Mouse (Mus musculus): ENCODE data around the gene Abi3bp. TPM values are rescaled to one million over a fixed set of nuclear protein-coding genes. Genes with fewer than 3 reads are reported as not detected.
A peak's percentile ranks its signal among the peaks of the same experiment; 100 is the strongest.

The Abi3bp gene
- polyA plus RNA-seq, 1 experiment = not detected

DNA sequence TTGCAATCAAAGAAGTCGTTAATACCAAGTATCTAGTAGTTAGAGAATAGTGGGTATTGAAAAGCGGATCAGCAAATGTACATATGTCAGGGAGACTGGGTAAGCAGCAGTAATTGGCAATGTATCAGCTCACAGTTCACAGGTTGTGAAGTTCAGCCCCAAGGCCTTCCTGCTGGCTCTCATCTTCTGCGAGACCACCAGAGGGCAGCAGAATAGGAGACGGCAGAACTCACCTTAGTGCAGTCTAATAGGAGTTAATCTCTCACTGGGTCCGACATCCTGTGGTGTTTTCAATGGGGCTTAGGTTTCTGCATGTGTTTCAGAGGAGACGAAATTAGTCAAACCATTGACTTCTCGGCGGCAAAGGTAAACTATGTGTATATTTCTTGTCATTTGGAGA lies 46.7 kb downstream of the Abi3bp start:
- H3K36me3 ChIP-seq (ENCODE audit: control insufficient read depth, insufficient read depth, low read length, poor library complexity, severe bottlenecking) = no peaks in the 10 kb centered on the region
- no peak for TF ChIP-seq POLR2A (IDR thresholded peaks at IDR 0.05; ENCODE audit: insufficient read depth, low read length)
- peak; percentile 66 for TF ChIP-seq CTCF (IDR thresholded peaks at IDR 0.05; ENCODE audit: low read depth, low read length)
- no peaks in the 10 kb centered on the region for H3K9me3 ChIP-seq (replicated peaks; ENCODE audit: control insufficient read depth, insufficient read depth, low read length, poor library complexity, severe bottlenecking)
- no peaks in the 10 kb centered on the region; the same call in 1 of the 2 replicates for H3K27me3 ChIP-seq (ENCODE audit: control insufficient read depth, insufficient read depth, low read length, poor library complexity, severe bottlenecking)
- no peaks in the 10 kb centered on the region for H3K4me1 ChIP-seq (ENCODE audit: control insufficient read depth, insufficient read depth, low read length)
- H3K9ac ChIP-seq (ENCODE audit: low read depth, poor library complexity, severe bottlenecking) = no peak overlapping the region
- H3K27ac ChIP-seq (ENCODE audit: insufficient read depth, low read length) = no peak overlapping the region
- H3K4me3 ChIP-seq (ENCODE audit: low read depth, low read length) = no peak overlapping the region

DNA sequence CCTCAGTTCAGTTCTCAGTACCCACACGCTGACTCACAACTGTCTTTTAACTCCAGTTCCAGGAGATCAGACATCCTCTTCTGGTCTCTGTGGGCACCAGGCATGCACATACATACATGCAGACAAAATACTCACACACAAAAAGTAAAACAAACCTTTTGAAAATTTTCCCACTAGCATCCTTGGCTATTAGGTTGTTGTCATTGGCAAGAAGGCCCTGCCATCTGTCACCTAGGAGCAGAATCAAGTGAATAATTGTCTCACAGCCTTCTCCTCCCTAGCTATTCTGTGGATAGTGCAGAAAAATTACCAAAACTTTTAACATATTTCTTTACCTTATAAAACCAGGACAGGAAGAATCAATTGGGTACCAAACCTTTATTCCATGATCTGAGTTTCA lies 48.8 kb downstream of the Abi3bp start:
- no peaks in the 10 kb centered on the region for H3K36me3 ChIP-seq (ENCODE audit: control insufficient read depth, insufficient read depth, low read length, poor library complexity, severe bottlenecking)

DNA sequence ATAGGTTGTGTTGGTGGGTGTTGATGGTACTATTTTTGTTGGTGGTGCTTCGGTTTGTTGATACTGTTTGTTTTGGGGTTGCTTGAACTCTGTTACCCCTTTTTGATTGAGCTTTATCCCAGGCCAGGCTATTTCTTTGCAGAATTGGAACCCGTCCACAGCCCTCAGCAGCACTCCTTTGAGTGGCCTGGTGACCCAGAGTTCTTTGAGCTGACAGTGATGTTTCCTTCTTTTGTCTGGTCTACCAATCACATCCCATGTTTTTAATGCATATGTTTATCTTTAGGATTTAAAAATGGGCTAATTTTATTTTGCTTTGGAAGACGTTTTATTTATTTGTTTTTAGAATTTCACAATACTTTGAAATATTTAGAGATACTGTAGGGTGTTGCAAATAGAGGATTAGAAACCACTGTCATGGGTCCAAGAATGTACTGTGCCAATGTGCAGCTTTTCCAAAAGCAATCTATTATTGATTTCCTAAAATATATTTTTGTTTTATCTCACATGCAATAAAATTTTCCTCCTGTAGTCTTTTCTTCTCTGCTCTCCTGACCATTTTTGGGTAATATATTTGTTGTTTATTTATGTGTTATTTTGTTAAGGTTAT lies 50.5 kb downstream of the Abi3bp start:
- Histone ChIP-seq H3K27ac (ENCODE audit: insufficient read depth, low read length) (no peak overlapping the region), H3K4me3 (ENCODE audit: low read depth, low read length) (no peak overlapping the region), H3K27me3 (ENCODE audit: control insufficient read depth, insufficient read depth, low read length, poor library complexity, severe bottlenecking) (no peaks in the 10 kb centered on the region; the same call in 1 of the 2 replicates), H3K9ac (ENCODE audit: low read depth, poor library complexity, severe bottlenecking) (no peak overlapping the region), H3K4me1 (ENCODE audit: control insufficient read depth, insufficient read depth, low read length) (no peaks in the 10 kb centered on the region), H3K9me3 (replicated peaks; ENCODE audit: control insufficient read depth, insufficient read depth, low read length, poor library complexity, severe bottlenecking) (no peaks in the 10 kb centered on the region), H3K36me3 (ENCODE audit: control insufficient read depth, insufficient read depth, low read length, poor library complexity, severe bottlenecking) (no peaks in the 10 kb centered on the region)
- TF ChIP-seq CTCF (IDR thresholded peaks at IDR 0.05; ENCODE audit: low read depth, low read length) = no peak
- no peak for TF ChIP-seq POLR2A (IDR thresholded peaks at IDR 0.05; ENCODE audit: insufficient read depth, low read length)
- TF ChIP-seq EP300 (IDR thresholded peaks at IDR 0.05; ENCODE audit: insufficient read depth, low read depth, low read length) = no peak

More for the DNA sequence above, 48.8 kb downstream of the Abi3bp start:
- Histone ChIP-seq H3K27ac (ENCODE audit: insufficient read depth, low read length) (no peak overlapping the region), H3K4me3 (ENCODE audit: low read depth, low read length) (no peak overlapping the region), H3K9me3 (replicated peaks; ENCODE audit: control insufficient read depth, insufficient read depth, low read length, poor library complexity, severe bottlenecking) (no peaks in the 10 kb centered on the region), H3K9ac (ENCODE audit: low read depth, poor library complexity, severe bottlenecking) (no peak overlapping the region), H3K4me1 (ENCODE audit: control insufficient read depth, insufficient read depth, low read length) (no peaks in the 10 kb centered on the region), H3K27me3 (ENCODE audit: control insufficient read depth, insufficient read depth, low read length, poor library complexity, severe bottlenecking) (no peaks in the 10 kb centered on the region; the same call in 1 of the 2 replicates)
- no peak for TF ChIP-seq POLR2A (IDR thresholded peaks at IDR 0.05; ENCODE audit: insufficient read depth, low read length)
- no peak for TF ChIP-seq EP300 (IDR thresholded peaks at IDR 0.05; ENCODE audit: insufficient read depth, low read depth, low read length)
- TF ChIP-seq CTCF (IDR thresholded peaks at IDR 0.05; ENCODE audit: low read depth, low read length) = no peak

DNA sequence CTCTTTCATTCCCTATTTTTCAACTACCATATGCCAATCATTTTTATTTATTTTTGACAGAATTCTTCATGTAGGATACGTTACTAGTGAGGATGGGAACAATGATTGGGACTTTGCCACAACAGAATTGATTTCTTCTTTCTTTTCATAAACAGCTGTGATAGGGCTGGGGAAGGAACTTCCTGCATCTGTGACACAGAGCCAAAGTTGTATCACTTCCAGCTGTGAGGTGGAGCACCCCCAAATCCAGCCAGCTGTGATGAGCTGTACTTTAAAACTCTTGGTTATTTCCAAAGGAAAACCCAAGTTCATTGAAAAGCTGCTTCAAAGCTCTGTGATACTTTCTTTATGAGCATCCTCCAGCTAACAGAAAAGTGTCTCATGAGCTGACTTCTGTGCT lies 101.9 kb downstream of the Abi3bp start:
- Histone ChIP-seq H3K27ac (ENCODE audit: insufficient read depth, low read length) (no peak overlapping the region), H3K27me3 (ENCODE audit: control insufficient read depth, insufficient read depth, low read length, poor library complexity, severe bottlenecking) (no peaks in the 10 kb centered on the region)
- TF ChIP-seq CTCF (IDR thresholded peaks at IDR 0.05; ENCODE audit: low read depth, low read length) (no peak), EP300 (IDR thresholded peaks at IDR 0.05; ENCODE audit: insufficient read depth, low read depth, low read length) (no peak), POLR2A (IDR thresholded peaks at IDR 0.05; ENCODE audit: insufficient read depth, low read length) (no peak)

DNA sequence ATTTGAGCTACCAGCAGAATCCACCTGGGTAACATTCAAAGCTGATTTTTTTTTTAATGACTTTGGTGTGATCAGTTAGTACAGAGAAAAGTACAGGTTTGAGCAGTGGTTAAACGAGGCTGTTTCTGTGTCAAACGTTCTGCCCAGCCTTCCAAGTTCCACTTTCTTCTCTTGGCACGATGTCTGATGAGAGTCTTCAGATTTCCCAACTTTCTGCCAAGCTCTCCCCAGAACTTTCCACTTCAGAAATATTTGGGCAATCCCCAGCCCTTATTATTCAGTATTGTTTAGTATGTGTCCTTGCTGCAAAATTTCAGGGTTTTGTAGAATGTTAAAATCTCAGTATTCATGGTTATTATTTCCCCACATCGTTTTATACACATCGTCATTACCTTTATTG lies 115.9 kb downstream of the Abi3bp start:
- Histone ChIP-seq H3K27me3 (ENCODE audit: control insufficient read depth, insufficient read depth, low read length, poor library complexity, severe bottlenecking) (no peaks in the 10 kb centered on the region), H3K9ac (ENCODE audit: low read depth, poor library complexity, severe bottlenecking) (no peak overlapping the region), H3K27ac (ENCODE audit: insufficient read depth, low read length) (no peak overlapping the region), H3K4me1 (ENCODE audit: control insufficient read depth, insufficient read depth, low read length) (no peaks in the 10 kb centered on the region), H3K4me3 (ENCODE audit: low read depth, low read length) (no peak overlapping the region), H3K36me3 (ENCODE audit: control insufficient read depth, insufficient read depth, low read length, poor library complexity, severe bottlenecking) (no peaks in the 10 kb centered on the region), H3K9me3 (replicated peaks; ENCODE audit: control insufficient read depth, insufficient read depth, low read length, poor library complexity, severe bottlenecking) (no peaks in the 10 kb centered on the region)
- no peak for TF ChIP-seq CTCF (IDR thresholded peaks at IDR 0.05; ENCODE audit: low read depth, low read length)
- TF ChIP-seq EP300 (IDR thresholded peaks at IDR 0.05; ENCODE audit: insufficient read depth, low read depth, low read length) = no peak
- TF ChIP-seq POLR2A (IDR thresholded peaks at IDR 0.05; ENCODE audit: insufficient read depth, low read length) = no peak

More for the DNA sequence above, 101.9 kb downstream of the Abi3bp start:
- H3K4me3 ChIP-seq (ENCODE audit: low read depth, low read length) = no peak overlapping the region
- no peaks in the 10 kb centered on the region for H3K4me1 ChIP-seq (ENCODE audit: control insufficient read depth, insufficient read depth, low read length)
- no peaks in the 10 kb centered on the region for H3K36me3 ChIP-seq (ENCODE audit: control insufficient read depth, insufficient read depth, low read length, poor library complexity, severe bottlenecking)
- no peaks in the 10 kb centered on the region for H3K9me3 ChIP-seq (replicated peaks; ENCODE audit: control insufficient read depth, insufficient read depth, low read length, poor library complexity, severe bottlenecking)
- H3K9ac ChIP-seq (ENCODE audit: low read depth, poor library complexity, severe bottlenecking) = no peak overlapping the region

DNA sequence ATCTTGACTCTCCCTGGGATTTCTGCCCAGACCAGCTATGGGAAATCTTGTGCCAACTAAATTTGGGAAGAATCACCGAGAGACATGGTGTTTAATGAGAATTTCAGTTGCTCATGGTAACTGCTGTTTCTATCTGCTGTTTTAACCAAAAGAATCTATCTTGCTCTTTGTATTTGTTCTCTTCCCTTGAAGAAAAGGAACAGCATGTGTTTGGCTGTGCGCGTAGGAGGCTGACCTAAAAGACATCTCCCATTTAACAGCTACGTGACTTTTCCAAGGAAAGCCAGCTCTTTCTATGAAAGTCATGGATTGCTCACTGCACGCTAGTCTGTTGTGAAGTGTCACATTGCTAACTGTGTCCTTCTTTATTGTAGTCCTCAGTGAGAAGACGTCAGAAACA lies 117.2 kb downstream of the Abi3bp start:
- TF ChIP-seq POLR2A (IDR thresholded peaks at IDR 0.05; ENCODE audit: insufficient read depth, low read length) (no peak), EP300 (IDR thresholded peaks at IDR 0.05; ENCODE audit: insufficient read depth, low read depth, low read length) (no peak), CTCF (IDR thresholded peaks at IDR 0.05; ENCODE audit: low read depth, low read length) (no peak)
- no peaks in the 10 kb centered on the region for H3K27me3 ChIP-seq (ENCODE audit: control insufficient read depth, insufficient read depth, low read length, poor library complexity, severe bottlenecking)
- H3K4me3 ChIP-seq (ENCODE audit: low read depth, low read length) = no peak overlapping the region
- no peaks in the 10 kb centered on the region for H3K4me1 ChIP-seq (ENCODE audit: control insufficient read depth, insufficient read depth, low read length)
- no peaks in the 10 kb centered on the region for H3K36me3 ChIP-seq (ENCODE audit: control insufficient read depth, insufficient read depth, low read length, poor library complexity, severe bottlenecking)
- H3K9ac ChIP-seq (ENCODE audit: low read depth, poor library complexity, severe bottlenecking) = no peak overlapping the region
- H3K9me3 ChIP-seq (replicated peaks; ENCODE audit: control insufficient read depth, insufficient read depth, low read length, poor library complexity, severe bottlenecking) = no peaks in the 10 kb centered on the region
- no peak overlapping the region for H3K27ac ChIP-seq (ENCODE audit: insufficient read depth, low read length)
